In the genomic region with DNA sequence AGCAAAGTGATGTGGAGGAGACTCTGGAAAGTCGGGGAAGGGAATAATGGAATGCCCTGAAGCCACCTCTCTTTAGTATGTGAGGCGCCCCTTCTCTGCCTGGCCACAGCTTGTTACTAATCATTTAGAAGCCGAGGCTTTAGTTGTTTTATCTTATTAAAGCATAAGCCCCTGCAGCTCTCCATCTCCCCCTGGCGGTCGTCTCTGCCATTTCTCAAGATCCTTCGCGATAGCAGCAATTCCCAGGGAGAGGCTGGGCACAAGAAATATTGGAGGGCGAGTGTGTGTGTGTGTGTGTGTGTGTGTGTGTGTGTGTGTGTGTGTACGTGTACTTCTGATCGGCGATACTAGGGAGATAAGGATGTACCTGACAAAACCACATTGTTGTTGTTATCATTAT, we compare ENCODE assay signal across 8 mouse cellular contexts. TPM values are rescaled to one million over a fixed set of nuclear protein-coding genes. Genes with fewer than 3 reads are reported as not detected.
DNase-seq lines count a peak whose midpoint lies in the region; ATAC-seq lines count a peak whose summit lies in the region.

No protein-coding gene starts in this region.

- peak; percentile 50 for DNase-seq in adrenal gland, adult 8-10 months
- peak; percentile 86 for DNase-seq in embryo, embryonic 11 days
- DNase-seq in heart, adult 18-20 months = peak; percentile 80 to 92
- DNase-seq in kidney, adult 11 months = peak; percentile 77
- DNase-seq in left cerebral cortex, postnatal 4 days = peak; percentile 83
- DNase-seq in midbrain, embryonic 10.5 days (ENCODE audit: low spot score) = peak; percentile 81
- DNase-seq in spleen, adult 12 weeks (ENCODE audit: low spot score) = peak; percentile 11

- 4% methylated on average over 11 of the region's 11 CpGs for WGBS in midbrain, embryonic 10.5 days

- no peak overlapping the region for H3K27ac ChIP-seq in midbrain, embryonic 10.5 days (replicated peaks)

- H3K36me3 ChIP-seq in midbrain, embryonic 10.5 days = no peaks in the 10 kb centered on the region

- H3K4me3 ChIP-seq in midbrain, embryonic 10.5 days = peak overlapping the region; percentile 56

- no peaks in the 10 kb centered on the region for H3K9me3 ChIP-seq in midbrain, embryonic 10.5 days (replicated peaks)

- peaks cover 61% of the 10 kb centered on the region for H3K27me3 ChIP-seq in midbrain, embryonic 10.5 days (ENCODE audit: low read depth, poor library complexity, severe bottlenecking)

- H3K4me1 ChIP-seq in midbrain, embryonic 10.5 days = peaks cover 40% of the 10 kb centered on the region

- intact Hi-C loops in left cerebral cortex, postnatal 4 days (cut with DNase I) = loop anchor here (10.0 kb wide), 1 partner anchor 294 kb away; no protein-coding TSS in a partner anchor

- ATAC-seq in erythroid progenitor cell, adult 5-6 weeks (replicated peaks; ENCODE audit: low FRiP score, poor library complexity, severe bottlenecking) = no peak

RNA-seq across cellular contexts. Expression of a gene that starts 0.7 kb away (rescaled TPM):
- total RNA-seq in adrenal gland, adult 8-10 months (2022) = 1 to 10 TPM in 1 of 4 experiments, under 1 TPM in 3; 0.42 to 1.3 (median 0.81) TPM
- total RNA-seq in heart, adult 18-20 months (2021) = 1 to 10 TPM; 2.4 to 3.3 TPM
- total RNA-seq in left cerebral cortex, postnatal 4 days (2021) = 1 to 10 TPM; 1.4 to 1.9 TPM
- polyA plus RNA-seq in midbrain, embryonic 10.5 days (2016; fragmentation: Nextera tagmentation; extraction: Ambion mirVana) = 0.88 and 1.1 TPM in 2 replicates
- total RNA-seq in erythroid progenitor cell, adult 5-6 weeks (2015; ENCODE audit: low replicate concordance) = not detected in 2 replicates
- total RNA-seq in erythroid progenitor cell, adult 5-6 weeks (2017; ENCODE audit: low replicate concordance) = not detected in 2 replicates

Comparison
In these comparisons a context has a peak if more than half of its experiments do, and no peak if none do; other contexts are left out.
1. DNase-seq: peak in every context shown above with its lines; median percentile 86 in embryo, embryonic 11 days; 86 in heart, adult 18-20 months; 83 in left cerebral cortex, postnatal 4 days; 81 in midbrain, embryonic 10.5 days; 77 in kidney, adult 11 months; 50 in adrenal gland, adult 8-10 months; 11 in spleen, adult 12 weeks.